Mouse (Mus musculus) NIH3T3 (cell line): ENCODE results near the gene Asic2.

Experiments
- DNase-seq: peaks from one replicate; pipeline ENCODE4 v3.0.0-alpha.2; 2012; ENCODE audit warnings: low read depth

Gene Asic2

GRCm38 (mm10) chr11:80983530-80983929 is 984.7 kb downstream of the Asic2 start:
- DNase-seq, result no peak

DNA sequence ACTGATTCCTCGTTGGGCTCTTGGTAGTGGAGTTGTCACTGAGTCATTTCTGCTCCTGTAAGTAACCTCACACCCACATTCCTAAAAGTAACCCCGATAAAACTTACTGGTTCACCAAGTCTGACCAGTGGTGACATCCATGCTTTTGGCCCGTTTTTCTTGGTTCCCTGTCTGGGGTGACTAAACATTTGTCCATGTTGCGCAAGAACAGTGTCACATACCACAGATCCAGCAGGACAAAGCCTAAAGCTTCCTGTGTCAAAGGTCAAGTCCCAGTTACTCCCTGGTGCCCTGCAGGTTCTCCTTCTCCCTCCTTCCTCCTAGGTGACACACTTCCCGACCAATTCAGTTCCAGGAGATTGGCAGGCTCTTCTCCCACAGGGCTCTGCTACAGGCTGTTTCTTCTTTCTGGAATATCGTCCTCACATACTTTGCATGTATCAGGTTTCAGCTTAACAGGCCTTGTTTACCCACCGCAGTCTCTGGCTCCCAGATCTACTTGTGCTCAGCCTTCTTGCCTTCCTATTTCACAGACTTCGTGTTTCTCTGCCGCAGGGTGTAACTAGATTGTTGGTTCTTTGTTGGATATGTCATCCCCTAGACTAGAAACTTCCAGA is 991.9 kb downstream of the Asic2 start:
- DNase-seq, result peak; percentile 6

DNA sequence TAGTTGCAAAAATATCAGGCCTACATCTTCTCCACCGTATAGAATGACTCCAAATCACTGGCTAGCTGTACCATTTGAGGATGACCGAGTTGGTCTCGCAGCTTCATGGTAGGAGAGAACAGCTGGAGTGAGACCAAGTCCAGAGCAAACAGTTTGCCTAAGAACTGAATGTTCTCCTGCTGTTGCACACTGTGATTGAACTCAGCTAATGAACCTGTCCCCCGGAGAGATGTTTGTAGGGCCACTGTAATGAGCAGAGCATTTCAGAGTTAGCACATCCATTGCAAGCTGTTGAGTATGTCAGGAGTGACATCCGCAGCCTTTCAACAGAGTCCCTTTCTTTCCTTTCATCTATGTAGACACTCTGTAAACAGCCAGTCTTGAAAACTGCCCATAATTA is 993.6 kb downstream of the Asic2 start:
- DNase-seq, result no peak

GRCm38 (mm10) chr11:80973976-80974375 is 994.3 kb downstream of the Asic2 start:
- DNase-seq, result peak; percentile 35

GRCm38 (mm10) chr11:80973273-80973672 is 995.0 kb downstream of the Asic2 start:
- no peak for DNase-seq

- DNase-seq, result no peak
Measured at GRCm38 (mm10) chr11:80967544-80967943, 1000.7 kb downstream of the Asic2 start.

DNA sequence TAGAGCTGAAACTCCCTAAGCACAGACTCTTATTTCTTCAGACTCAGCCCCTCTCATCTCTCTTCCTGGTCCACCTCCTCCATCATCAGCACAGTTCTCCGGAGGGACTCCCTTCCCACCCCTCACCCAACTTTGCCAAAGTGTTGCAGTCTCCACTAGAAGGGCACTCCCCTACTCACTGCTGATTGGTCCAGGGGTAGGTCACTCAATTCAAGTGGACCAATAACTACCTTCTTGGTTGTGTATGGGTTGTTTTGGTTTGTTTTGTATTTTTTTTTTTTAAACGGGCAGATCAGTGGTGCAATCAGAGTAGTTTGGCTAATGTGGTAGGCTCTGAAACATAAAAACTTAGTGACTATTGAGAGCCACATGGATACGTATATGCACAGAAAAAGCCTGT is 1002.2 kb downstream of the Asic2 start:
- no peak for DNase-seq

DNA sequence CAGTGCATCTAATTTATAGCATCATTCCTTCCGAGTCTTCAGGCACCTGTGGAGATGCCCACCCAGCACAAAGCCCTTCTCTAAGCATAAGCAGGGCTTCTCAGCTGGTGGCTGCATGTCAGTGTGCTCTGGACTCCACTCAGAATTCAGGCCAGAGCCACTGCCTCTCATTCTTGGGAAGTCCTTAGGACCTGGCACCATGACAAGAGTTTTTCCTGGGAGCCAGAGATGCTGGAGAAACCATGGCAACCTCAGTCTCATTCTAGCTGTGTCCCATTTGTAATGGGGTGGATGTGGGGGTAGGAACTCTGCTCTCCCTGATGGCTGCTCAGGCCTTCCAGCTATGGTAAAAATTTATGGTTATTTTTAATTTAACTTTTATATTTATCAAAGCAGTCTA is 1006.9 kb downstream of the Asic2 start:
- no peak for DNase-seq

DNA sequence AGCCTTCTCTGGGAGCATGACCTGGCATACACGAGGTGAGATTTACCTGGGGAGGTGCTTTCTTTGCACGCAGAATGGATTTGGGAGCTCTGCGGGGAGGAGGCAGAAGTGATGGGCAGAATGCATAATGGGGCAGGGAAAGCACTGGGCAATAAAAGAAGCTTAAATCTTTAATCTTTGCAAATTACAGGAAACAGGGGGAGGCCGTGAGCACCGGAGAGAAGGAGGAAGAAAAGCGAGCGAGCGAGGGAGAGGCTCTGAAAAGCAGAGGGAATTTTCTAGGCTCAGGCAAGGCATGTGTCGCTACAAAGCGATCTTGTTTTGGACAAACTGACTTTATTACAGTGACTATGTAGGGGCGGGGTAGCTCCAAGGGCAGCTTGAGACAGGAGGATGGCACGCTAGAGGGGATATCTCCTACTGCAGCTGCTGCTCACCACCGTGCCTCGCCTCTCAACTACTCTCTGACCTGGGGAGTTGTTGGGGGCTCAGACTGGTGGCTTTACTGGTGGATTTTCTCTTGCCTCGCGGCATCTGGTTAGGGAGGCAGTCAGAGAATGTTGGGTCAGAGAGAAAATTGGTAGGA is 1010.1 kb downstream of the Asic2 start:
- no peak for DNase-seq

- no peak for DNase-seq
Measured at GRCm38 (mm10) chr11:80955915-80956314, 1012.3 kb downstream of the Asic2 start.

DNA sequence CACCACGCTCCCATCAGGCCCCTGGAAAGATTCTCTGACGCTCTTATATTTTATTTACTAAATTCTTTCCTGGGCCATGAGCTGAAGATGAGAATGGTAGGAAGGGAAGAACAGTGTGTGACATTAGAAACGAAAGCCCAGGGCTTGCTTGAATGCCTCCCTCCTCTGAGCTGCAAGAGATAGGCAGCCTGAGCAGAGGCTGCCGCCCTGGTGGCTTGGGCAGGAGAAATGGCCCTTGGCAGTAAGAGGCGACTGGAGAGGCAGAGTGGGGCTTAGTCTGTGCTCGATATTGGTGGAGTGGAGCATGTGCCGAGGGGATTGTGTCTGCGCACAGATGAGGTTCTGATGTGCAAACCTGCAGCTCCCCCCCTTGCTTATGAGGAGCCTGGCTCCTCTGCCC is 1014.1 kb downstream of the Asic2 start:
- no peak for DNase-seq

DNA sequence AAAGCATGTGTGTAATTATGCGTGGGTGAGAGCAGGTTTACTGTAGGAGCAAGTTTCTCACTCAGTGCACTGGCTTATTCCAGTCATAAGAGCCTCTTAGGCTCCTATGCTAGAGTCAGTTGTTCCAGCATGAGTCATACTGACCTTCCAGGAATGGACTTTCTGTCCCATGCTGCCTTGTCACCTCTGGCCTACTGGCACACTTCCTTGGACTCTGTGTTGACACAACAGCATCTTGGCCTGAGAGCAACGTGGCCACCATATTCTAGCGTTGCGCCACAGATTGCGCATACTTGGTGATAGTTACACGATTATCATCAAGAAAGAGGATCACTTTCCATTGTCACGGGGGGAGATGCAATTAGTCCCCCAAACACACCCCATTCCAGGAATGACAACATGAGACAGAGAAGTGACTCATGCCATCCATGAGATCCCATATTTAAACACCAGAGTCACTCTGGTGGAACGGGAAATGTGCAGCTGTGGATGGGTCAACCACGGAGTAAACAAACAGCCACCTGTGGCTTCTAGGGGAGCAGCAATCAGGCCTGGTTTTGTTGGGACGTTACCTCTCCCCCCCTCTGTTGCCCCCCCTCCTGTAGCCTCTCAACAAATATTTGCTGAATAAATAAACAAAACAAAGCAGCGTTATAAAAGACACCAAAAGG is 1019.1 kb downstream of the Asic2 start:
- DNase-seq, result peak; percentile 25

DNA sequence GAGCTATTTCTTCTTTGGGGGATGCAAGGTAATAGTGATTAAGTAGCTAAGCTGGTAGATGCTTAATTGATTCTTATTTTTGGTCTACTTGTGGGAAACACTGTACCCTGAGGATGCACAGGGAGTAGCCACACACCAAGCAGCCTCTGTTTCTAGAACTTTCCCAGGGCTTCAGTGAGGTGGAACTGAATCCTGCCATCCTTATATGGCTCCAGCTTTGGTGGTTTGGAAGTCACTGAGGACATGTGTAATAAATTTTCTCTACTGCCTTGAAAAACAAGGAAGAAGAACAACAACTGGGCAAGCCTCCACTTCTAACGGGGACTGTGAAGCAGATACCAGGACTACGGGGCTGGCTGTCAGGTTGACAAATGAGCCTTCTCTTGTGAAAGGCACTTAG is 1020.2 kb downstream of the Asic2 start:
- DNase-seq, result peak; percentile 25

GRCm38 (mm10) chr11:80946163-80946562 is 1022.1 kb downstream of the Asic2 start:
- no peak for DNase-seq

DNA sequence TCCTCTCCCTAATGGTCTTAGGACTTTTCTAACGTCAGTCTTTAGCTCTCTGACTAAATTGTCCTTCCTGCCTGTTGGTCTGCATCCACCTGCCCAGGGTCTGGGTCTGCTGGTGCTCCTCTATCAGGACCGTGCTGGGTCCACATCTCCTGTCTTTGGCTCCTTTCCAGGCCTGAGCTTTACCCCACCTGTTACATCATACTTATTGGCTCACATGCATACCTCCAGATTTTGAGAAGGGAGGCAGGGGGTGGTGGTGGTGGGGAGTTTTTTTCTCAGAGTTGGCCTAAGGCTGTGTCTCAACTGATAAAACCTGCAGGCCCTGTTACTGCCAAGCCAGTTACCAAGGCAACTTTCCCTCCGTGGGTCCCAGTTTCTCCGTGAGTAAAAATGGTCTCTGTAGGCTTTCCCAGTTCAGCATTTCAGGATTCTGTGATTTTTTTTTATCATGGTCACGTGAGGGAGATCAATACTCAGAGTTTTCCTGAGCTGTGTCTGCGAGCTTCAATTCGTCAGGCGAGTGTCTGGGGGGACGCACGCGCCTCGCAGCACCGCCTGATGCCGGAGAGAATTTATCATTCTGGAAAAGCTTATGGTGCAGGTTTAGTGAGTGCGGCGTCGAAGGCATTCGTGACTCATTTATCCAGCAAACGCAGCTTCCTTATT is 1044.8 kb downstream of the Asic2 start:
- no peak for DNase-seq

DNA sequence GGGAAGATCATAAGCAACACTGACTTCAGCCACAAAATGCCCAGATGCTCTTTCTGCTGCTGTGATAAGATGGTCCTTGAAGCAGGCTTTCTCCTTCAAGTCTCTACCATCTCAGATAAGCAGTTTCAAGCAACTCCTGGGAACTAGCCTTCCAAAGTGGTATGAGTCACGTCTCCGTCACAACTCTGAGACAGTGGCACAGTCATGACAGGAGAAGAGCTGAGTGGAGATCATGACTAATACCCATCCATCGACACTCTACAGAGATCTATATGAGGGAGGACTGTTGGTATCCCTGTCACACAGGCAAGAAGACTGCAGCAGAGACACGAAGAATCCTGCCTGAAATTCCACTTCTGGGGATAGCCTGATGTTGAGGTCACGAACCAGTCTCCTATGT is 1049.9 kb downstream of the Asic2 start:
- peak; percentile 12 for DNase-seq

DNA sequence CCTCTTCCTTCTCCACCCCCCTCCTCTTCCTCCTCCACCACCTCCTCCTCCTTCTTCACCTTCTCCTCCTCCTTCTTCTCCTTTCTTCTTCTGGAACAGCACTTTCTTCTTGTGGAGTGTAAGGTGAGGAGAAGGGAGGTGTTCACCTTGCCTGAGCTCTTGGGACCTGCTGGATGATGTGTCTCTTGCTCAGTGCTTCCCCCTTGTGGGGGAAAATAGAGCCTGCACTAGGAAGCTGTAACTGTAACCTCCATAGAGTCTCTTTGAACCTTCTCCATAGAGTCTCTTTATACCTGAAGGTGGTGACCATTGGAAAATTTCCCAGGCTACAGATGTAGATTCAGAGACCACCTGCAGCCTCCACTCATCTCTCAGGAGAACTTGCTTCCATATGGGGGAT is 1050.6 kb downstream of the Asic2 start:
- peak; percentile 41 for DNase-seq

- peak; percentile 20 for DNase-seq
Measured at GRCm38 (mm10) chr11:80913408-80914024, 1054.7 kb downstream of the Asic2 start.

DNA sequence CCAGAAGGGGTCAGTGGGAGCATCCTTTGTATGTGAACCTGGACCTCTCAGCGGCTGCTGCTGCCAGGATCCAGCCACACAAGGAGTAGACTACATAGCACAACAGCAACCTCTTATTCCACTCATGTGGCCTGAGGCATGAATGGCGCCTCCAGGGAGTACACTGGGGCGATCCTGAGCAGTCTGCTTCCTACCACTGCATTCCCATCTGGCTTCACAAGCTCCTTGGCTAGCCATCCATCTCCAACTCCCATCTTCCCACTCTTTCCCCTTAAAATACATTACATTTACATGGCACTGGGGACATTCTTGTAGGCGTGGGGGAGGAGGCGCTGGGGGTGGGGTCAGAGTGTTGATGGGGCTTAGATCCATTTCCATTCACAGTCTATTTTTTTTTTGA is 1055.5 kb downstream of the Asic2 start:
- DNase-seq, result no peak

GRCm38 (mm10) chr11:80907820-80908219 is 1060.4 kb downstream of the Asic2 start:
- DNase-seq, result no peak

DNA sequence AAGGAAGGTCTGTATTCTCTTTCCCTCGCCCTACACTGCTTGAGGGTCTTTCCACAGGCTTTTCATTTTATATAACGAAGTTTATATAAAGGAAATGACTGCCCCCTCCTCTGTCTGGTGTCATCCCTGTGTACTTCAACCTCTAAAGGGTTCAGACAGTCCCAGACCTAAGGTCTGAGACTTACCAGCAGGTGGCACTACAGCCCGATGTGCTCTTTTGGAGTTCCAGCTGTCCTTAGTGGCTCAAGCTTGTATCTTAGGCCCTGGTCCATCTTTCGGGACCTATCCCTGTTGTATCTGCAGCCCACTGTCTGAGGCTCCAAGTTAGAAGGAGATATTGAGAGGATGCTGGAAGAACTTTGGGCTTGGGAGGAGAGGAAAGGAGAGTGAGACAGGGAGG is 1061.8 kb downstream of the Asic2 start:
- peak; percentile 78 for DNase-seq

DNA sequence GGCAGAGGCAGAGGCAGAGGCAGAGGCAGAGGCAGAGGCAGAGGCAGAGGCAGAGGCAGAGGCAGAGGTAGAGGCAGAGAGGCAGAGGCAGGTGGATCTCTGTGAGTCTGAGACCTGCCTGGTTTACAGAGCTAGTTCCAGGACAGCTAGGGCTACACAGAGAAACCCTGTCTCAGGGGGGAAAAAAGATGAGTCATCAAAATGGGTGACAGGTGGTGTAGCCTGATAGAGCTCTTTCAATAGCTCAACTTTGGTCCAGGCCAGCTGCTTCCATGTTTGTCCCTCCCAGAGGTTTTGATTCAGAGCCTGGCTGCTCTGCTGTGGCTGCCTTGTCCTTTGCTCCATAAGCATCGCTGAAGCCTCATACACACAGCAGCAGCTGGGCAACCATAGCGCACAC is 1063.7 kb downstream of the Asic2 start:
- no peak for DNase-seq

- DNase-seq, result no peak
Measured at GRCm38 (mm10) chr11:80903426-80903825, 1064.8 kb downstream of the Asic2 start.
